Mouse (Mus musculus) kidney, embryonic 16.5 days (tissue): Measurements from ENCODE around the gene Adgrl2. TPM values are rescaled to one million over a fixed set of nuclear protein-coding genes. Genes with fewer than 3 reads are reported as not detected.

Experiments
- ATAC-seq: fragments of 200-750 bp; cut with Nextera tagmentation; 2 replicates; pipeline ENCODE4 v1.8.0; 2017; ENCODE audit warnings: moderate TSS enrichment; ENCODE audit not compliant: low FRiP score, low TSS enrichment
- H3K27ac ChIP-seq: fragments of 300-500 bp; sonication (generic); 2 replicates; pipeline ENCODE4 v1.5.1; 2014; ENCODE audit warnings: low read length
- H3K27me3 ChIP-seq: fragments of 300-500 bp; sonication (generic); 2 replicates; pipeline ENCODE4 v1.6.1; 2014; ENCODE audit warnings: low read length, control low read depth, mixed read lengths; ENCODE audit not compliant: insufficient read depth
- H3K36me3 ChIP-seq: fragments of 300-500 bp; sonication (generic); 2 replicates; pipeline ENCODE4 v1.6.1; 2014; ENCODE audit warnings: low read length, control low read depth, mixed read lengths; ENCODE audit not compliant: insufficient read depth
- H3K4me1 ChIP-seq: fragments of 300-500 bp; sonication (generic); 2 replicates; pipeline ENCODE4 v1.6.1; 2014; ENCODE audit warnings: low read length, control low read depth, mixed read lengths; ENCODE audit not compliant: insufficient read depth
- H3K4me2 ChIP-seq: fragments of 300-500 bp; sonication (generic); replicated peaks from 2 replicates; pipeline ENCODE4 v1.6.1; 2014; ENCODE audit warnings: low read depth, low read length
- H3K4me3 ChIP-seq: fragments of 300-500 bp; sonication (generic); 2 replicates; pipeline ENCODE4 v1.5.1; 2014; ENCODE audit warnings: mild to moderate bottlenecking, low read length
- H3K9ac ChIP-seq: fragments of 300-500 bp; sonication (generic); replicated peaks from 2 replicates; pipeline ENCODE4 v1.6.1; 2014; ENCODE audit warnings: low read length
- H3K9me3 ChIP-seq: fragments of 300-500 bp; sonication (generic); 2 replicates; pipeline ENCODE4 v1.6.1; 2016; ENCODE audit warnings: low read length, control low read depth
- WGBS: fragments of 180-500 bp; shearing (Covaris S2); extraction: QIAGEN DNeasy Blood & Tissue Kit; methylation state at CpG from one replicate; pipeline ENCODE4 v1.1.7; 2014; 5-methylcytosine and 5-hydroxymethylcytosine counted together
- polyA plus RNA-seq: library from polyadenylated mRNA; unstranded; fragments of >200 nt; fragmentation: Nextera tagmentation; extraction: Ambion mirVana; gene quantifications from 2 replicates; pipeline ENCODE4 v1.2.1, GENCODE M21; 2015

The Adgrl2 gene
- 49.9 and 55.1 TPM in 2 replicates for polyA plus RNA-seq

GRCm38 (mm10) chr3:148990531-148991003 lies at the start of gene Adgrl2:
TSS of gene Adgrl2 (minus strand) at chr3:148990555.
- 0% methylated on average over 25 of the region's 25 CpGs for WGBS
- Histone ChIP-seq H3K9ac (peak within 1 kb of the TSS; percentile 98), H3K4me3 (peak within 1 kb of the TSS; percentile 98), H3K27me3 (no peaks in the 10 kb centered on the region), H3K4me2 (peak within 1 kb of the TSS; percentile 82), H3K9me3 (no peaks in the 10 kb centered on the region), H3K27ac (peak within 1 kb of the TSS; percentile 100), H3K4me1 (peaks cover 13% of the 10 kb centered on the region), H3K36me3 (no peaks in the 10 kb centered on the region)
- ATAC-seq, result no peak; the same call in 1 of the 2 replicates

DNA sequence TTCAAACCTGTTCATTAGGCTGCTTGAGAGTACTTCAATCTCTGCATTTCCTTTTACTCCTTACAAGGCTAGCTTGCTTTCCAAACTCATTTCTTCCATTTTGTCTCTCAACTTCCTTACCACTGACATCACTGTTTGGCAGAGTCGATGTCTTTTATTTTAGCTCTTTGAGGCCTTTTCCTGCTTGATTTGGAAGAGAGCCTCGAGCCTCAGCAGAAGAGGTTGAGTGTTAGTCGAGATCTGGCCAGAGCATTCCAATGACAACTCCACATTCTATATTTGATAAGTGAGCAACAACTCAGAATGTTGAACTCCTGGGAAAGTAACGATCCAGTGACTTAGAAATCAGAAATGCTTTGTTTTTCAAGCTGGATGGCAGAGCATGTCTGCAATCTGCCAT lies 48.4 kb upstream of the Adgrl2 start:
- H3K27me3 ChIP-seq, result no peaks in the 10 kb centered on the region
- H3K4me3 ChIP-seq, result no peak overlapping the region
- H3K4me1 ChIP-seq, result peaks cover 9% of the 10 kb centered on the region; the same call in 1 of the 2 replicates
- H3K4me2 ChIP-seq, result no peak overlapping the region
- no peak for ATAC-seq
- H3K9me3 ChIP-seq, result no peaks in the 10 kb centered on the region
- no peak overlapping the region for H3K9ac ChIP-seq
- H3K36me3 ChIP-seq, result no peaks in the 10 kb centered on the region
- 59% methylated on average over 4 of the region's 4 CpGs for WGBS
- no peak overlapping the region for H3K27ac ChIP-seq

DNA sequence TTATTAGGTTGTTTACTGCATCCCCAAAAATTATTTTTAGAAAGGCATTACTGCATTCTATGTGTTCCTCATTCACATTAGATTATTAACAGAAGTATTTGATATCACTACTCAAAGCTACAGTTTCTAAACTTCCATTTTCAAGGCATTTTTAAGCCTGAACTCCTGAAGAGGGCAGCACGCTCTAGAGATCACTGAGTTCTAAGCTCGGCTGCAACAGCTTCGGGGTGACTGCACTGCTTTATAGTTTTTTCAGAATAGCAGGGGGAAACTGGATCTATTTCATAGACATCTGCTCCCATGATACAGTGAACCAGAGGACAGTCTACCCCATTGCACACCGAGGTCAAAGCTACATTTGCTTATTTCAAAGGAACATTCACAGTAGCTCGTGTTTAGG lies 29.6 kb upstream of the Adgrl2 start:
- no peak overlapping the region for H3K4me3 ChIP-seq
- WGBS, result 54% methylated on average over 5 of the region's 5 CpGs
- H3K9ac ChIP-seq, result no peak overlapping the region
- no peak overlapping the region for H3K27ac ChIP-seq
- no peaks in the 10 kb centered on the region for H3K36me3 ChIP-seq
- no peaks in the 10 kb centered on the region for H3K9me3 ChIP-seq
- H3K4me1 ChIP-seq, result no peaks in the 10 kb centered on the region
- no peak for ATAC-seq
- no peak overlapping the region for H3K4me2 ChIP-seq
- no peaks in the 10 kb centered on the region for H3K27me3 ChIP-seq

GRCm38 (mm10) chr3:149009311-149009710 lies 19.0 kb upstream of the Adgrl2 start:
- Histone ChIP-seq H3K27me3 (no peaks in the 10 kb centered on the region), H3K9ac (no peak overlapping the region), H3K27ac (no peak overlapping the region), H3K9me3 (no peaks in the 10 kb centered on the region), H3K4me1 (peaks cover 8% of the 10 kb centered on the region; the same call in 1 of the 2 replicates), H3K36me3 (no peaks in the 10 kb centered on the region), H3K4me3 (no peak overlapping the region), H3K4me2 (no peak overlapping the region)
- WGBS, result 82% methylated on average over 7 of the region's 7 CpGs
- ATAC-seq, result no peak

DNA sequence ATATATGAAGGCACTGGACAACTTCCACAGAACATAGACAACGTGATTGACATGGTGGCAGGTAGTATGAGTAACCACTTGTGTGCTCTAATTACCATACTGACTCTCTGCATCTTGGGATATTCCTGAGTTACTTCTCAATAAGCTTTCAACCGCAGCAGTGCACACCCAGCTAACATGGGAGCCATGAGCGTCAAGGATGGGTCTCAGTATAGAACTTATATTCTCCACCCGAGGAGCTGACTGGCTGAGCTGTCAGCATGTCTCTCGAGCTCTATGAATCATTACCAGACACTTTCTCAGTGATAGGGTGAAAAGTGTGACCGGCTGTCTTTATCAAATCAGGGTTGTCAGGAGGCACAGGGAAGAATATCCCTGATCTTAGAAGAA lies 18.3 kb upstream of the Adgrl2 start:
- no peaks in the 10 kb centered on the region for H3K9me3 ChIP-seq
- H3K4me1 ChIP-seq, result peaks cover 8% of the 10 kb centered on the region; the same call in 1 of the 2 replicates
- H3K27me3 ChIP-seq, result no peaks in the 10 kb centered on the region
- no peak overlapping the region for H3K27ac ChIP-seq
- 68% methylated on average over 6 of the region's 6 CpGs for WGBS
- no peak overlapping the region for H3K4me3 ChIP-seq
- no peak for ATAC-seq
- H3K4me2 ChIP-seq, result no peak overlapping the region
- H3K36me3 ChIP-seq, result no peaks in the 10 kb centered on the region
- H3K9ac ChIP-seq, result no peak overlapping the region

DNA sequence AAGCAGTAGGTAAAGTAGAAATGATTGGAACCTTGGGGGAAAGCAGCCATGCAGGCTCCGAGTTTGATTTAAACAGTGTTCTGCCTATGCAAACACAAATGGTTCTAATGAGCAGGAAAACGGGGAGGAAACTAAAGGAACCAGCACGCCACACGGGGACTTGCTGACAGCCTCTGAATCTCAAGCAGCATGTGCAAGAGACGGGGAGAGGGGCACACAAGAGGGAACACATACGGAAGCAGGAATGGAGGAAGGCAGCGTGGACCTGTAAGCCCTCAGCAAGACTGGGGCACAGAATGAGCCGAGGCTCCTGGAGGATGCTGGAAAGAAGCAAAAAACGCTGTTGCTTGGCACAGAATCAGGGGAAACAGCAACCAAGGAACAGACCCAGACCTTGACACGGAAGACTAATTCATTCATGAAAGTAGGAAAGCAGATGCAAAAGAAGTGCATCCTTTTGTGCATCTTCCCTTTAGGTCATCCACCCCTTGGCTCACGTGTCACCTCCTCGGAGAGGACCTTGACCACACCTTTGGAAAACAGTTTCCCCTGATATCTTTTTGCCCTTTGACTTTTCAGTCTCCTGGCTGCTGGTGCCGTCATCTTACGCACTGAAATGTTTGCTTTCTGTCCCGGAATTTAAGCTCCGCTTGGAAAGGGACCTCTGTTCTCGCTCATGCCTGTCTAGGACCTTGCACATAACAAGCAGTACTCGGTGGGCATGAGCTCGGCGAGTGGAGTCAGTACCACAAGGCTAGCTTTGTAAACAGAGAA lies 17.7 kb upstream of the Adgrl2 start:
- WGBS, result 55% methylated on average over 20 of the region's 20 CpGs
- no peak overlapping the region; the same call in 1 of the 2 replicates for H3K4me2 ChIP-seq
- H3K4me1 ChIP-seq, result peaks cover 8% of the 10 kb centered on the region; the same call in 1 of the 2 replicates
- H3K27ac ChIP-seq, result no peak overlapping the region
- H3K9ac ChIP-seq, result no peak overlapping the region
- no peak for ATAC-seq
- no peaks in the 10 kb centered on the region for H3K9me3 ChIP-seq
- H3K27me3 ChIP-seq, result no peaks in the 10 kb centered on the region
- H3K4me3 ChIP-seq, result no peak overlapping the region
- H3K36me3 ChIP-seq, result no peaks in the 10 kb centered on the region

DNA sequence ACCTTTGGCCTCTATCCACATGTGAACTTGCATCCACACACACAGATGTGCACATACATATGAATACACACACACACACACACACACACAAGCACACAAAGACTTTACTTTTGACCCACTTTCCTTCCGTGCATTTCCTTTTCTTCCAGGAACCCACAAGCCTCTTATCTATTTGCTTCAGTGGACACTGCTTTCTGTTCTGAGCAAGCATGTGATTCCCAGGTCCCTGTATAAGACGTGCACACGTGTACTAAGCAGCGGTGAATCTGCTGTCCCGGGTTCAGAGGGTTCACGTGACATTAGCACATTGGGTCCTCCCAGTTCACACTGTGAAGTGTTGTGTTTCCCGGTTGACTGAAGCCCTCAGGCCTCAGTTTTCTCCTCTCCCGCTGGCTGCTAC lies 11.0 kb upstream of the Adgrl2 start:
- ATAC-seq, result no peak
- WGBS, result 36% methylated on average over 8 of the region's 8 CpGs
- H3K4me1 ChIP-seq, result peaks cover 11% of the 10 kb centered on the region; the same call in 1 of the 2 replicates
- no peak overlapping the region for H3K27ac ChIP-seq
- H3K4me3 ChIP-seq, result no peak overlapping the region
- H3K27me3 ChIP-seq, result no peaks in the 10 kb centered on the region
- H3K9ac ChIP-seq, result no peak overlapping the region
- no peak overlapping the region for H3K4me2 ChIP-seq
- H3K9me3 ChIP-seq, result no peaks in the 10 kb centered on the region
- no peaks in the 10 kb centered on the region for H3K36me3 ChIP-seq

- ATAC-seq, result no peak
- Histone ChIP-seq H3K36me3 (no peaks in the 10 kb centered on the region), H3K9me3 (no peaks in the 10 kb centered on the region), H3K27me3 (no peaks in the 10 kb centered on the region), H3K27ac (no peak overlapping the region), H3K4me2 (no peak overlapping the region), H3K9ac (no peak overlapping the region), H3K4me1 (0 out of 2 replicates have a peak, but pooled peaks cover 7% of the 10 kb centered on the region), H3K4me3 (no peak overlapping the region)
- WGBS, result 61% methylated on average over 10 of the region's 10 CpGs
These were observed 8.3 kb upstream of the Adgrl2 start for GRCm38 (mm10) chr3:148998661-148999060.

GRCm38 (mm10) chr3:148991056-148991455 lies 701 bp upstream of the Adgrl2 start:
- H3K27me3 ChIP-seq, result no peaks in the 10 kb centered on the region
- ATAC-seq, result no peak
- no peaks in the 10 kb centered on the region for H3K9me3 ChIP-seq
- H3K36me3 ChIP-seq, result no peaks in the 10 kb centered on the region
- H3K4me1 ChIP-seq, result peaks cover 11% of the 10 kb centered on the region
- H3K4me2 ChIP-seq, result peak overlapping the region; percentile 82
- H3K4me3 ChIP-seq, result peak overlapping the region; percentile 98
- no peak overlapping the region for H3K27ac ChIP-seq
- 4% methylated on average over 8 of the region's 8 CpGs for WGBS
- H3K9ac ChIP-seq, result no peak overlapping the region; the same call in 1 of the 2 replicates
